Mouse (Mus musculus) E14TG2a.4 (cell line): ENCODE data around the gene Gm20509.
A peak's percentile ranks its signal among the peaks of the same experiment; 100 is the strongest.

ENCODE experiments used
- CTCF ChIP-seq: conservative IDR thresholded peaks from 2 replicates; pipeline ENCODE4 v1.5.1; 2014; ENCODE audit warnings: low read length
- NANOG ChIP-seq: IDR thresholded peaks from 2 replicates; pipeline ENCODE4 v1.6.1; 2014; ENCODE audit warnings: borderline replicate concordance, low read length, mixed read lengths
- POU5F1 ChIP-seq: IDR thresholded peaks from 2 replicates; pipeline ENCODE4 v1.6.1; 2014; ENCODE audit warnings: low read length, borderline replicate concordance

GRCm38 (mm10) chr9:73118012-73118411 lies 15.7 kb downstream of the Gm20509 start:
- peak; percentile 38 for TF ChIP-seq CTCF
- TF ChIP-seq POU5F1, result no peak
- no peak for TF ChIP-seq NANOG
